Mouse (Mus musculus): ENCODE measurements around the gene Slc22a14.

DNA sequence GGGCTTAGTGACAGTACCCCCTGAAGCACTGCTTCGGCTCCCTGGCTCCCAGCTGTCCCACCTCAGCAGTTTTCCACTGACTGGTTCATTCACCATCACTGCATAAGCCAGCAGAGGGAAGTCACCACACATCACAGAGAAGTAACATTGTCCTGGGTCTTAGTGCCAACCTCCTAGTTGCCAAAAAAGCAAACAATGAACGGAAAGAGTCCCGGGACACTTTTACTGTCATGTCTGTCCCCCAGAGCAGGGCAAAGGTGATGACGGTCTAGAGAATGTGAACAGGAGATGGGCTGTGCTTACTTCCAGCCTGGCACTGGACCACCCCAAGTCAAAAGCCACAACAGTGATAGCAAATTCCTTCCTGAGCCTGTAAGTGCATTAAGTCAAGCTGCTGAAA is 126.6 kb downstream of the Slc22a14 start:
- no peak for TF ChIP-seq POLR2A (IDR thresholded peaks at IDR 0.05; ENCODE audit: insufficient read depth, low read depth, low read length)
- TF ChIP-seq CTCF (IDR thresholded peaks at IDR 0.05; ENCODE audit: insufficient read depth, low read depth, low read length), result no peak
